Mouse (Mus musculus): ENCODE measurements around the gene Hoxa5.

Hoxa5 gene

DNA sequence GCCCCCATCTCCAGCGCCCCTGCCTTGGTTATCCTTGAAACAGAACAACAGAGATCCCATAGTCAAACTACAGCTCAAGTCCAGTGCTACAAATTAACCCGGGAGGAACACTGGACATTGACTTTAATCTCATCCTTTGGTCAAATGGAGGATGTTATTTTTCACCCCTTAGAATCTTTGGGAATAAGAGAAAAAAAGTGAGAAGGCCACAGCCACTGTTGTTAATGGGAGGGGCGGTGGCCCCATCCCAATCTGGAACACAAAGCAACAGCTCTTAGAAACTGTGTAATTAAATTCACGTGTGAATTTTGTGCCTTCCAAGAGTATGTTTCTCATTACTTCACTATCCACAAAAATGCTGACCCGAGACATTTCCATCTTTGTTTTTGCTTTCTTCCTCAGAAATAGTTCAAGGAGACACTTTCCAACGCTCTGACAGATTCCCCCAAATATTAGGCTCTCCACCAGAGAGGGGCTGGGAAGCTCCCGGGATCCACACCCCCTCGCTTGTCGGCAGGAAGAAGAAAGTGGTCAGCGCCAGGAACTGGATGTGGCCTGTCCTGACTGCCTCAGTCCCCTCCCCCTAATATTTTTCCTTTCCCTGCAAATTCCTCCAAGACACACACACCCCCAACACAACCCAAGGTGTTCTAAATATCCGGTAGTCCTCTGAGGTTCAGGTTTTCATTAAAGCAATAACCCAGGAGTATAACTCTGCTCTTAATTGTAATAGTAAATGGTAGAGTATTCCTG lies 23.3 kb upstream of the Hoxa5 start:
- no peak for DNase-seq (ENCODE audit: extremely low read depth, low read depth, low spot score)

DNA sequence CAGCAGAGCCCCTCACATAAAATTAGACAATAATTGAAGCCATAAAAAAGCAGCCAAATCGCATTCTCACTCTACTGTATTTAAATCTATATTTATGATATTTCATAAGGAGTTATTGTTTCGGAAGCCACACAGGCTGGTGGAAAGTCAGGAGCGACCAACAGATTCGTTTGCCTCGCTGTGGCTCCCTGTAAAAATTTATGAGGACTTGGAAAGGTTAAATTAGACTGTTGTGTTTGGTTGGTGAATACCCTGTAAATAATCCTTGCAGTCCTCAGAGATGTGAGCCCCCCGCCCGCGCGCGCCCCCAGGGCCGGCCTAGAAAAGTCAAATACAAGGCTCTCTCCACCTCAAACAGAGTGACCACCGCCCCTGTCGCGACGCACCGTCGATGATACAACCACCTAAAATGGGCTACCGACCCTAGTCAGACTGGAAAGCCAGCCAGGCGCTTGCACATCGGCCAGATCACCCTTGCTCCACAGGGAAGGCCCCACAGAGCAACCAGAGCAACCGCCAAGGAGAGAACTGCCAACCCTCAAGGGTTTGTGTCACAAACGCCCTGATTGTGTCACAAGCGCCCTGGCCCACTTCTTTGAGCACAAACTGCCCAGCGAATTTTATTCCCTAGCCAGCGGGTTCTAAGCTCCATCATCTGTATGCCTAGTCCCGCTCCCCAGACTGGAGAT lies 22.3 kb upstream of the Hoxa5 start:
- peak; percentile 63 for DNase-seq (ENCODE audit: extremely low read depth, low read depth, low spot score)

DNA sequence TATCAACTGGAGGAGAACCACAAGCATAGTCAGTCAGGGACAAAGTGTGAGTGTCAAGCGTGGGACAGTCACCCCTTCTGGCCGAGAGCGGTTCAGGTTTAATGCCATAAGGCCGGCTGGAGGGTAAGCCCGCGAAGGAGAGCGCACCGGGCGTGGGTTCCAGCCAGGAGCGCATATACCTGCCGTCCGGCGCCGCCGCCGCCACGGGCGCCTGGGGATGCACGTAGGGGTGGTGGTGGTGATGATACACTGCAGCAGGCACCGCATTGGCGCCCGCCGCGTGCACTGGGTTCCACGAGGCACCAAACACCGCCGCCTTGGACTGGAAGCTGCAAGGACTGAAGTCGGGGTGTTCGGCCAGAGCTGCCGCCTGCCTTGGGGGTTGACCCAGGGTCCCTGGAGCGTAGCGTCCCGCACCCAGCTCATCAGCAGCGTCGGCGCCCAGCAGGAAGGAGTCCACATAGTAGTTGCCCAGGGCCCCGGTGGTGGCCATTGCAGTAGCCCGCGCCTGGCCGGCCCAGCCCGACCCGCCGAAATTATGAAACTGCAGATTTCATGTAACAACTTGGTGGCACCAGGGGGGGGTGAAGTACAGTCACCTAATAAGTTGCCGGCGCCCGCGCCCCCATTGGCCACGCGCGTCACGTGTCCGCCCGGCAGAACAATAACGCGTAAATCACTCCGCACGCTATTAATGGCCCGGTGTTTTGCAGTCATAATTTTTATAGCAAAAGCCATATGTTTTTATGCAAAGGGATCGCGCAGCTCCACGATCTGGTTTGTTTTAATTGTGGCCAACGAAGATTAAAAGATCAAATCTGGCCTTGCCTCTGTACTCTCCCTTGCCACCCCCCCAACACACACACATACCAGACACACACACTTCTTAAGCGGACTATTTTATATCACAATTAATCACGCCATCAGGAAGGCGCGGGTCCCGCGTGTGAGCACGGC lies 21.5 kb upstream of the Hoxa5 start:
- DNase-seq (ENCODE audit: extremely low read depth, low read depth, low spot score) = peak; percentile 59

DNA sequence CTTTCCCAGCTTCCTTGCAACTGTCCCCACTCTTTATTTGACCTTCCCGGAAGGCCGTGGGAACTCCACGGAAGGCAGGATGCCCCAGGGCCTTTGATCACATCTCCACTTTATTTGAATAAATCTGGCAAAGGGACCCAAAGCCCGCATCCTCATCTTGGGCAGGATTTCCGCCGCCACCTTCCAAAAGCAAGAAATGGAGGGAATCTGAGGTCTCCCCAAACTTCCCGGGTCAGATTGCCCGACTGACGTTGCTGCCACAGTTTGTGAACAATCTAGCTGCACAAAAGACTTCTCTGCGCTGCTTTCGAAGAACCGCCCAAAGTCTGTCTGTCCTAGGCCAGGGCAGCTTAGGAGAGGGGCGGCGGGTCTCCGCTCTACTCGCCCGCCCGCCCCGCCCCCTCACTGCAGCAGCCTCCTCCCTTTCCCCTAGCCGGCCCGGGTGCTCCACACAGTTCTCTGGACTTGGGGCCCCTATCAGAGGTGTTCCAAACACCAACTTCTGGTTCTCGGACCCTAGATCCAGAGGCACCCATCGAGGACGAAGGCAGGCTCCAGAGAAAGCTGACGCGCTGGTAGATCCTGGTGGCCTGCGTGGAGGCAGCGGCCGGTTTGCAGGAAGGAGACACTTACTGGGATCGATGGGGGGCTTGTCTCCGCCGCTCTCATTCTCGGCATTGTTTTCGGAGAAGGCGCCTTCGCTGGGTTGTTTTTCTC lies 20.7 kb upstream of the Hoxa5 start:
- no peak for DNase-seq (ENCODE audit: extremely low read depth, low read depth, low spot score)

DNA sequence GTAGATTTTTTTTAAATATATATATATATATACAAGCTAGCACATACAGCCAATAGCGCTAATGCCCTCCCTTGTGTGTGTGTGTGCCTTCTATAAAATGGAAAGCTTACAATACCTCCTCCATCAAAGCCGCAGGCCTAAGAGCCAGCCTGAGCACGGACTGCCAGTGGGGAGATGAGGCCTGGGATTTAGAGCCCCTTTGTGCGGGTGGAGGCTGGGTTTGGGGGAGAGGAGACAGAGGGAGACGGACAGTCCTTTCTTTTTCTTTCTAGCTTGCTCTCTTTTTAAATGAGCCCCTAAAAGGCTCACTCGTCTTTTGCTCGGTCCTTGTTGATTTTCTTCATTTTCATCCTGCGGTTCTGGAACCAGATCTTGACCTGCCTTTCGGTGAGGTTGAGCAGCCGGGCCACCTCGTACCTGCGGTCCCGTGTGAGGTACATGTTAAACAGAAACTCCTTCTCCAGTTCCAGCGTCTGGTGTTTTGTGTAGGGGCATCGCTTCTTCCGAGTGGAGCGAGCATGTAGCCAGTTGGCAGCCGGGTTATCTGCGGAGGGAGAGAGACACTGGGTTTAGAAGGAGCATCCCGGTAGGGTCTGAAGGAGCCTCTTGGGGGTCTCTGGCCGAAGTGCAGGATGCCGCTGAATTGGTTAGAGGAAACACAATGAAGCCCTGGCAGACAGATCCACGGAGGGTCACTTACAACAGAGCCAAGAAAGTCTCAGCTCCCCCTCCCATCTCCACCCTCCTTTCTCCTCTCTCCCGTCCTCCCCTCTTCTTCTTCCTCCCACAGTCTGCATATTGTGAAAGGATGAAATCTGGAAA lies 19.8 kb upstream of the Hoxa5 start:
- no peak for DNase-seq (ENCODE audit: extremely low read depth, low read depth, low spot score)

DNA sequence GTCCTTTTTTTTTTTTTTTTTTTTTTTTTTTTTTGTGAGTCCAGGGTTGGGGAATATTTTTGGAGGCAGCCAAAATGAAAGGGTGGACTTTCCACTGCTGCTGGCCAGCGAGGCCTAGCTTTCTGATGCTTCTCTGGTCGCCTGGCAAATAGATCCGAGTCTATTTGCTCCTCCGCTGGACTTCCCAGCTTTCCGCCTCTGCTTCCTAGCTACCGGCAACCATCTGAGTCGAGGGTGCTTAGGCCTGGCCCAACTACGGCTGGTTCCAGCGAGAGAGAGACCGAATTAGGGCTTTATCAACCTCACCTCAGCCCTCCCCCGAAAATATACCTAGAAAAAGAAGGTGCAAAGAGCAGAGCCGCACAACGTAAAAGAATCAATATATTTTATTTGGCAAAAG lies 18.3 kb upstream of the Hoxa5 start:
- no peak for DNase-seq (ENCODE audit: extremely low read depth, low read depth, low spot score)

DNA sequence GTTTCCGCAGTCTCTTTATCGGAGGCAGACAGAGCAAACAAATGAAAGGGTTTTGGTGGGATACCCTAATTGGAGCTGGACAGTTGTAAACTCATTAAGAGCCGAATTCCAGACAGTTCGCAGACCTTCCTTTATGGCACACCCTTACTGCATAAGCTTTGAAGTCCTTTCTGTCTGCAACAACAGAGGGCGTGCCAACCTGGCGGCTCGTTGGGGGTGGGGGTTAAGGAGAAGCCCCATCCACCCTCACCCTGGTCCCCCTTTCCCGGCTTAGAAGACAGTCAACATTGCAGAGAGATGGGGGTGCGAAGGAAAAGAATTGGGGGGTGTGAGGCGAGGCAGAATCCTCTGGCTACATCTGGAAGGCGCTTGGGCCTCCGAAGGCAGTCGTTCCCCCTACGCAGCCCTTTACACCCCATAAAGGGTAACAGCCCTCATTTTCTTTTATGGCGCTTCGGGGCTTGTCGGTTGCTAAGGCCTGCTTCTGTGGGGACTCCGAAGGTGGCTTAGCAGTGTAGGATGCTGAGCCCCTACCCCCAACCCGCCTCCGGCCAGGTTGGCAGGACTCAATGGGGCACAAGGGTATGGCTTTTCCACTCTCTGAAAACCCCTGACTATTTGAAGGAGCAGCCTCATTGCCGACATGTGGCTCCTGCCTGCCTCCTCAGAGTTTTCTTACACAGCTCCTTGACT lies 17.8 kb upstream of the Hoxa5 start:
- no peak for DNase-seq (ENCODE audit: extremely low read depth, low read depth, low spot score)

DNA sequence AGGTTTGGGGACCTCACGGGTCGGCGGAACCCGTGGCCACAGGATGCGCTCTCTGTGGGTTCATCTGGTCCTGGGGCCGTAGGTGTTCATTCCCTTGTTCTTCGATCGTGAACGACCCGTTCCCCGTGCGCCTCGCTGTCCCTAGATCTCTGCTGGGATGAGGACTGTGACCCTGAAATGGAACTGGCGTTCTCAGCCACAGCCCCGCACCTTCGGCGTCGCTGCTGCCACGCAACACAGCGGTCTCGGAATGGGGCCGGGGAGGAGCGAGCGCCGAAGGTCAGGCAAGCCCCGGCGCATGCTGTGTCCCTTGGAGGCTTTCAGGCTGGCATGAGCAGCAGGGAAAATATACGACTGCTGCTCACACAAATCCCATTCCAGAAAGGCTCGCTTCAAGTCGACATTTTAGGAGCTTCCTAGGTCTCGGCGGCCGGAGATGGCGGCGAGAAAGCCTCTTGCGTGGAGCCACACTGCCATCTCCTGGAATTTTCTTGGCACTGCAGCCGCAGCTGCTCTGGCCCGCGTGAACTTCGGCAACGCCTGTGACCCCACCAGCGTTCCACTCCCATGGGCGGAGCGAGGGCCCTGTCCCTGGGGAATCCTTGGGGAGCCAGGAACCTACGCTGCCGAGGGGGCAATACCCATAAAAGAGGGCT lies 17.1 kb upstream of the Hoxa5 start, which contains the start of gene Hoxa7:
TSS of gene Hoxa7 (minus strand) at position 518 of the 656 bp plus-strand sequence.
- DNase-seq (ENCODE audit: extremely low read depth, low read depth, low spot score) = no peak

DNA sequence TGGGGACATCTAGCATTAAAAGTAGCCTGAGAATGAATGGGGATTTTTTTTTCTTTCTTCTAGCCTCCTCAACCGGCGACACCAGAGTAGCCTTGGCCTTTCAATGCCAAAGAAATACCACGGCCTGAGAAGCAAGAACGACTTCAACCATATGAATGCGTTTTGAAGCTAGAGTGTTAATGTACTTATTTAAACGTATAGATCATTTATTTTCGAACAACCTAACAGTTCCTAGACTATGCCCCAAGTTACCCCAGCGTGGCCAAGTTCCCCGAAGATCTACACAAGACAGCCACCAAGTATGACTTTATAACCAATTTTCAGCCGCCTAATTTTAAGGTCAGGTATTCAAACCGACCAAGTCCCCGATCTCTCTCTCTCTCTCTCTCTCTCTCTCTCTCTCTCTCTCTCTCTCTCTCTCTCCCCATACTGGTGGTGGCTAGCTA lies 16.5 kb upstream of the Hoxa5 start:
- DNase-seq (ENCODE audit: extremely low read depth, low read depth, low spot score) = no peak

DNA sequence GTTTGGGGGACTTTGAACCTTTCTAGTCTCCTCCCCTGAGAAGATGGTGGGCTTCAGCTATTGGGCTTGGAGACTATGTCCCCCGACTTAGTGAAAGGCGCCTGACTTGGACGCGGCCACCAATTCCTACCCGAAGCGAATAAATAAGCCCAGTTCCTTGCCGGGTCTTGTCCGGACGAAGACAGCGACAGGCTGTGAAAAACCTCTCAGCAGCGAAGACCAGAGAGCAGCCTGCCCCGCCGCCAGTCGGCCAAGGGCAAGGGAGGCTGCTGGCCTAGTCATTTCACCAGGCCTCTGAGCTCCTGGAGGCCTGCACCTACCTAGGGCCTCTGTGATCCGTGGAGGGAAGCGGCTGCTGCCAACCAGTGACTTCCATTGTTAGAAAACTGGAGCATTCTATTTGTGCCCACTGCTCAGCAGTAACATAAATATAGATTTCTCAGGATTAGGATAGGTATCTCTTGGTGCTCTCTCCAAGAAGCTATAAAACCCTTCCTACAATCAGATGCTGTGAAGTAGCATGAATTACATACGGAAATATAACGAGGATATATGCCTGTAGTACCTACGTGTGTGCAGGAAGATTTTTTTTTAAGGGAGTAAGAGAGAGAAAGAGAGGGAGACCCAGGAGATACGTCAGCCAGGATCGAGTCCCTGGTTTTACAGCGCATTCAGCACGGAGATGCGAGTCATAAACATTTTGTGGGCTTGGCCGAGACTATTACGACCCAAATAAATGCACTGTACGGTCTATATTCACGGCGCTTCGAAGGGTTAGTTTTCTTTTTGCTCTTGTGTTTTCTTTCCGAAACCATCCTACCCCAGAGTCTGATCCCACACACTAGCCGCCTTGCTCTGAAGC lies 15.8 kb upstream of the Hoxa5 start:
- no peak for DNase-seq (ENCODE audit: extremely low read depth, low read depth, low spot score)

DNA sequence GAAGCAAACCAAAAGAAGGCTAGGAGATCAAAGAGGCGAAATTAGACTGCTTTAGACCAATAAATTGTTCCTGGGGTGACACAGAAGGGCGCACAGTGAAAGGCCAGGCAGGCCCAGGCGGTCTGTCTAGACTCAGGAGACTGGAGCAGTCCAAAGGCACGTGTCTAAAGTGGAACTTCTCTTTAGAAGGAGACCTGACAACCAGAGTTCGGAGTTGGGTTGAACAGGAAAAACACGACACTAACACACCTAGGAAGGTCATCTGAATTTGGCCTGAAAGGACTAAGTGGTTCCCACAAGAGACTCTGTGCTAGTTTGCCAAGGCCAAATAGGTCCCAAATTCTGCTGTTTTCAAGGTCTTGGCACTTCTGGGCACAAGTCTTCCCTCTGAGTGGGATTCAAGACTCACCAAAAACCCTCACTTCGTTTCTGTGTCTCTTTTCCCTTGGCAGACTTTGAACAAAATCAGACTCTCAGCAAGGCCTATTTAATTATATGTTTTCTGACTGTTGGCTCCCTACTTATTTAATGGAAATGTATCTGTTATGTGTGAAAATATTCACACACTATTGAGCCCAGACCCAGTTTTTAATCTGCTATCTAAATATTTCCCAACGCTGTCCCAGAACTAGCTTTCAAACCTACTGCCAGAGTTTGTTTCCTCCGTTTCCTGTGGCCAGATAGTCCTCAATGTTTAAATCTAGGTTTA lies 15.0 kb upstream of the Hoxa5 start:
- no peak for DNase-seq (ENCODE audit: extremely low read depth, low read depth, low spot score)

DNA sequence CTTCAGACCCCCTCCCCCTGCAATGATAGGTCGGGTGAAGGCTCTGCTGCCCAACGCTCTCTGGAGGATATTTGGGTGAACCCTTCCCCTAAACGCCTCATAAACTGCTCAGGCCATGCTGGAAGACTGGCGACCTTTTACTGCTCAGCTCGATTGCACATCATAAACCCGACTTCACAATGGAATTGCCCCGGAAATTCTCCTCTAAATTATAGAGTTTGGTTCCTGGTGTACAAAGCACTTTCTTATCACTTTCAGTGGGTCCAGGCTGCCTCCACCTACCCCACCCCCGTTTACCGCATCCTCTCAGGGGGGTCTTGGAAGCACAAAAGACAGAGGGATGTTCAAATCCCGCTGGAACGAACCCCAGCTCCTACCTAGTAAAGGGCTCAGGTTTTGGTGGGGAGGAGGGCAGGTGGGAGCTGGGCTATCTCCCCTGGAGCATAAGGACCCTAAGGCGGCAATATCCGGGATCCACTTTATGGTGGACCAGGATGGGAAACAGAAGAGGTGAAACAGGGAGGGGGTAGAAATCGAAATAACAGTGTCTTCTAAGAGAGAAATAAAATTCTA lies 14.3 kb upstream of the Hoxa5 start:
- DNase-seq (ENCODE audit: extremely low read depth, low read depth, low spot score) = no peak

DNA sequence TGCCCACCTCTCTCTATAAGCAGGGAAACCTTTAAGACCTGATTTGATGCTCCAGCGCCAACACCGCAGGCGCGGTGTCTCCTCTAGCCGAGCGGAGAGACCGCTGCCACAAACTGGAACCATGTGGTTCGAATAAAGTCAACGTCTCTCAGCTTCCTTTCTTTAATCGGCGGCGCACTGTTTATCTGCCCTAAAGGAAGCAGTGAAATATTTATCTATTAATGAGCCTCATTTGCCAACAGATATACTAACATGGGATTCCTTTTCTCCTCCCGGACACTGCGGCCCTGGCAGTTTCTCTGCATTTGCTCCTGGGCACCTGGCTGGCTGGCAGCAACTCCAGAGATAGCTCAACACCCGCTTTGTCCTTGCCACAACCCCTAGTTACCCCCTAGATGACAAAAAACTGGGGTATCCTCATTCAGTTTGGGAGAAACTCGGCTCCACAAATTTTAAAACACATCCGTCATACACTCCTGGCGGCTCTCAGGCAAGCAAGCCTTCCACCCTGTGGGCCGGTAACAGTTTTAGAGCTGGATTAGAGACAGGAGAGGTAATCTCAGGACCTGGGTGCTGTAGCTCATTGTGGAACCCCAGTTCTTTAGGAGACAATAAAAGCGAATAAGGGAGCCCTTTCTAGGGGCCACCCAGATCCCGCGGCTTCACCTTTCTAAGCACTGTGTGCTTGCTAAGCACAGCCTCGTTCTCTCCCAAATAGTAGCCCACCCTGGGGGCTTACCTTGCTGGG lies 13.7 kb upstream of the Hoxa5 start:
- DNase-seq (ENCODE audit: extremely low read depth, low read depth, low spot score) = no peak

DNA sequence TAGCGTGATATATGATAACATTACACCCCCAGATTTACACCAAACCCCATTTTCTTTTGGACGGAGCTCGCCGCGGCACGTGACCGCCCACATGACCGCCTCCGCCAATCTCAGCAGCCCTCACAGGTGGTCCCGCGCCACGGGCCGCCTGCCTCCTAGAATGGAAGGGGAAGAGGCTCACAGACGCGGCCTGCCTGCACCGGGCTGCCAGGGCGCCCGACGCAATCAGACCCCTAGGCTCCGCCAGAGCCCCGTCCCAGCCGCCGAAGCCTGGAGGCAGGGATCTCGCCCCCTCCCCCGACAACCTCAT lies 13.0 kb upstream of the Hoxa5 start:
- DNase-seq (ENCODE audit: extremely low read depth, low read depth, low spot score) = no peak

DNA sequence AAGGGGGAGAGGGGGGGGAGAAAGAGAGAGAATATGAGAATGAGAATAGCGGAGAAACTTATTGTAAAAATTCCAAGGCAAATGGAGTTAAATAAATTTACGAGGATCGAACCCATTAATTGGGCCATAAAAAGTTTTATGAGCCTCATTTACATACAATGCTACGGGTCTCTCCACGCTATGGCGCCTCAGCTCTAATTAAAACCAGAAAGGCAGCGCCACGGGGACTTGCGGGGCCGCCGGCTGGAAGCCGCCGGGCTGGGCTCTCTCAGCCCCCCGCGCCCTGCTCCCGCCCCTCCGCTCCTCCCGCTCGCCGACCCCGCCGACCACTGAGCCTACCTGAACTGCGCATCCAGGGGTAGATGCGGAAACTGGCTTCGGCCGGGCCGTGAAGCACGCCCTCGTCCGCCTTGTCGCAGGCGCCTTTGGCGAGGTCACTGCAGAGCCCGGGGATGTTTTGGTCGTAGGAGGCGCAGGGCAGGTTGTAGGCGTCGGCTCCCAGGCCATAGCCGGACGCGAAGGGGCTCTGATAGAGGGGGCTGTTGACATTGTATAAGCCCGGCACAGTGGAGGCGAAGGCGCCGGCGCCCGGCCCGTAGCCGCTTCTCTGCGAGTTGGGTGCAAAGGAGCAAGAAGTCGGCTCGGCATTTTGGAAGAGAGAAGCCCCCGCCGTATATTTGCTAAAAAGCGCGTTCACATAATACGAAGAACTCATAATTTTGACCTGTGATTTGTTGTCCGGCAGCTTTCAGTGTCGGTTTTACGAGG lies 12.5 kb upstream of the Hoxa5 start:
- no peak for DNase-seq (ENCODE audit: extremely low read depth, low read depth, low spot score)

Data from fat pad, adult 2 months (tissue).